Mouse (Mus musculus): ENCODE measurements around the gene Mxd4.
A peak's percentile ranks its signal among the peaks of the same experiment; 100 is the strongest.

The Mxd4 gene

GRCm38 (mm10) chr5:34195786-34196185, 8.3 kb upstream of the Mxd4 start:
- DNase-seq: no peak

DNA sequence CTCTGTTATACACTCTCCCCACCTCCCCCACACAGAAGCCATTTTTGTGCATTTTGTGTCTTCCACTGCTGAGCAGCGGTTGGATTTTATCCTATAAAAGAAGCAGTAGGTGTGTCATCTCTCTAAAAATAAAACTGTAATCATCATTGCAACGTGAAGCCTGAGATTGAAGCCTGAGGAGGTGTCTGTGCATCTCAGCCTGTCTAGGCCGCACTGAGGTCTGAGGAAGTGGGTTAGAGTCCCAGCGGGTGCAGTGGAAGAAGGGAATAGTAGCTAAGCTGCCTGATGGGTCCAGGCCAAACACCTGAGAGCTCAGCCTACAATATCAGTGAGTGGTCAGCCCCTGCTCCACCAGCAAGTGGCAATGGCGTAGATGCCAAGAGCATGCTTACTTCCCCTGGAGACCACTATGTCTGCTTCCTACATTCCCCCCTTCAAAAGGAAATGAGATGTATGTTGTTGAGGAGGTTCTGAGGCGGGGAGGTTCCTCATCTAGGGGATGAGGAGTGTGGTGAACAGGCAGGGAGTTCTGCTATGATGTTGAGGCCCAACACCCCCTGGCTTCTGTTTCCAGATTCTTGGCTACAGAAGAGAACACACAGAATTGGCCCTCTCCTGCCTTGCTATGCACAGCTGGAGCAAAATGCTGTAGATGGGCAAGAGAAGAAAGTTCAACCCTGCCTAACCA, 7.6 kb upstream of the Mxd4 start:
- DNase-seq: no peak

GRCm38 (mm10) chr5:34194426-34194825, 6.9 kb upstream of the Mxd4 start:
- DNase-seq: no peak

- DNase-seq: no peak
These were observed 4.3 kb upstream of the Mxd4 start for GRCm38 (mm10) chr5:34191843-34192242.

DNA sequence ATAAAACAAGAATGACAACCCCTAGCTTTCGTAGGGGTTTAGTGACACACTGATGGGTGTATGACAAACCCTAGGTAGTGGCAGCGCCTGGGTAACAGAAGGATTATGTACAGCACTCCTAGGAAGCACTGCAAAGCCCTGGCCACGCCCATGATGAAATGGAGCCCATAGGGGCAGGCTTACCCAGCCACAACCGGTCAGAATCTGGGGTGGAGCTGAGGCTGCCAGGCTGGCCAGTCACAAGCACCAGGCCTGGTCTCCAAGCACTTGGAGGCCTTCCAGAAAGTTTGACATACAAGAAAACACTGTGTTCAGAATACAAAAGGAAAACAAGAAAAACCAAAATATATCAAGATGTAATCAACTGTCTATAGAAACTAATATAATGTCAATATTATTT, 3.5 kb upstream of the Mxd4 start:
- no peak for DNase-seq

GRCm38 (mm10) chr5:34189521-34189920, 2.0 kb upstream of the Mxd4 start:
- no peak for DNase-seq

- DNase-seq: no peak
These were observed 1.3 kb upstream of the Mxd4 start for GRCm38 (mm10) chr5:34188856-34189255.

DNA sequence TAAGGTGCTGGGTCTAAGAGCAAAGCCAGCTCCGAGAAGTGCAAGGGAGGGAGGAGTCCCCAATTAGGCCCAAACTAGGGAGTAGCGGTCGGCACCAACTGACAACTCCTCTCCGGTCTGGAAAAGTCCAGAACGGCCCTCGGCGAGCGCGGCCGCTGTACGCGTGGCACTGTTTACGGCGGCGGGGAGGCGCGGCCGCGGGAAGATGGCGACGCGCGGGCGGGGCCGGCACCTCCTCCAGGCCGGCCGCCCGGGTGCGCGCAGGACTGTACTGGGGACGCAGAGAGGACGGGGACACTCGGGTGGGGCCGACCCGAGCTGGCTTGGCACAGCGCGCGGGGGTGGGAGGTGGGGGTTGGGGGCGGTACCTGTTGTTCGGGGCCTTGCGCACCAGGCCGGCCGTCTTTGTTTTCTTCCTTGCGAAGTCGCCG, 544 bp downstream of the Mxd4 start:
- peak; percentile 70 for DNase-seq

GRCm38 (mm10) chr5:34186391-34186790, 1.1 kb downstream of the Mxd4 start:
- no peak for DNase-seq

GRCm38 (mm10) chr5:34185791-34186190, 1.7 kb downstream of the Mxd4 start:
- DNase-seq: no peak

DNA sequence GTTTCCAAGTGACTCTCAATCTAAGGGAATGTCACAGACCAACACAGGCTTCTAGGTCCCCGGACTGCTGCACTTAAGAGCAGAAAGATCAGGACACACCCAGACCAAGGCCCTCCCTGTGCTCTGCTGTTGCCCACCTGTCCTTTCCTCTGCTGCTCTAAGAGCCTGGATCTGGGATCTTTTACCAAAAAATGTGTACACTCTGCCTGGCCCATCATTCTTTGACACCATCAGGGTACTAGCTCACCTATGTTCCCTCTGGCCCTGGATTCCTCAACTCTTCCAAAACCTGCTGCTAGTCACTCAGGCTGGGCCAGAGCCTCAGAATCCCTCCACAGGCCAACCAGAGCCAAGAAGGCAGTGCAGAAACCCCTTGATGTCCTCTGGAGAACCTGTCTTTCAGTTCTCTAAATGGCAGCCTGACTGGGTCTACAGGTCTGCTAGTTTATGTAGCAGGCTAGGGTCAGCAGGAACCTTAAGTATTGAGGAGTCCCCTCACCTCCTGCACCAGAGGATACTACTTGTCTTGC, 2.4 kb downstream of the Mxd4 start:
- DNase-seq: no peak

DNA sequence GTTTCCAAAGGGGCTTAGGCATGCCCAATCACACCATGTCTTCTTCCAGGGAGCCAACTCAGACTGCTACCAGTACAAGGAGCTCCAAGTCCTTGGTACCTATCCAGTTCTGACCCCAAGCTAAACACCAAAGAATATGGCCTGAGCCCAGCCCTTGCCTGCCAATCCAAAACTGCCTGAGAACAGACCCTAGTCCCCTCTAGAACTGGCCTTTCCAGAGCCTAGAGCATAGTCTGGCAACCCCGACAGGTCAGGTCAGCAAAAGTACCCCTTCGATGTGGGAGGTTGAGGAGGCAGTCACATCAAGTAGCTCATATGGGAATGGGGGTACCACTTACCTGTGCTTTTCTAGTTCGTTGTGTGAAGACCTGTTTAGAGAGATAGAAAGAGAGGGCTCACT, 3.5 kb downstream of the Mxd4 start:
- DNase-seq: no peak

DNA sequence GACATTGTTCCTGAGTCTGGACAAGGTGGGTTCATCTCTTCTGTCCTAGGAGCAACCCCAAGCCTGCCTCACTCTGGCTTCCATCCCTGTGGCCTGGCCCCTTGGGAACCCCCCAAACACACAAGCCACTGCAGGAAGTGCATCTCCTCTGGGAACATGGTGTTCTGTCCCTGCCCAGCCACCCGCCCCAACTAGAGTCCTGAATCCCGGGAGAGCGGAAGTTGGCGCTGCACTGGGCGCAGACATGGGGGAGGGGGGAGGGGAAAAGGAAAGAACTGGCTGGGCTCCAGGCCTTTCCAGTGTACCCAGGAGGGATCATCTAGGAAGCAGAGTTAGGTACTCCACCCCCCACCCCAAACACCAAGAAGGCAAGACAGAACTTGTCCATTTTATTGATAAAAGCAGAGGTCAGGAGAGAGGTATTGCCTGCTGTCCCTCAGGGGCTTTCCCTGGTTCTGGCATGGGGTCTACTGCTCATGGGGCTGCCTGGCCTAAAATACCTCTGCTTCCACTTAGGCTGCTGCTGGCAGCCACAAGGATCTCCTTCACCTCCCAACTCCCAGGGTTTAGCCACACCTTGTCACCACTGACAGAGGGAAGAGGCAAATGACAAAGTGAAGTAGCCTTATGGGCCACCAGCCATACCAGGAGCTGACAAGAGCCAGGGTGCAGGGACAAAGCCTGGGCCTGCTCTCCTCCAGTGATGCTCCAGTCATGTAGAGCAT, 4.2 kb downstream of the Mxd4 start:
- no peak for DNase-seq

DNA sequence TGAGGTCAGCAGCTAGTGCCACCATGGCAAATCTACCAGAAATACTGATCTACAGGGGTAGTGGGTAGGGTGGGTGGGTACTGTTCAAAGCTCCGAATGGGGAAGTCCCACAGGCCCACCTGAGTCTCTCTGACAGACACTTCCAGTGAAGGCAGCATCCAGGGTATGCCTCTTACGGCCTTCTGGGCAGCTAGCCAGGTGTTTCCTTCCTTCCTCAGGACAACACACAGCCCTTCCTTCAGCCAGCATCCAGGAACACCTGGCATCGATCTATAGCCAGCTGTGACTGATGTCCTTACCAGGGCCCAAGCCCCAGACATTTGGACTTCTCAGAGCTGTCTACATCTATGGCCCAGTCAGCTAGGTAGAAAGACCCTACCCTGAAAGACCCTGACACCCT, 5.0 kb downstream of the Mxd4 start:
- no peak for DNase-seq

DNA sequence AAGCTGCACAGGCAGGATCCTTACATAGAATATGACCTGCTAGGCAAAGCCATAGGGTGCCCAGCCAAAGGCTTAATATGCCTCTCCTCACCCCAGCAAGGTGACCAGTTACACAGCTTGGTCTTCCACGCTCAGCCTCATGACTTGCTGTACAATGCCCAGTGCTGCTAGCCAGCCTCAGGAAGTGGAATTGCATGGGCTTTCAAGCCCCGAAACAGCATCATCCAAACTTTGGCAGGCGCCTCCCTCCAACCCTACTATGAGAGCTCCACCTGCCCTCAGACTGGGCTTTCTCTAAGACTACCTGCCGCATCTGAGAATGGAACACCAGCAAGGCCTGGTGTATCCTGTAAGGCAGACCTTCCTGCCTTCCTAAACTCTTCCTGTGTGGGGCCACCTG, 9.7 kb downstream of the Mxd4 start:
- DNase-seq: no peak

DNA sequence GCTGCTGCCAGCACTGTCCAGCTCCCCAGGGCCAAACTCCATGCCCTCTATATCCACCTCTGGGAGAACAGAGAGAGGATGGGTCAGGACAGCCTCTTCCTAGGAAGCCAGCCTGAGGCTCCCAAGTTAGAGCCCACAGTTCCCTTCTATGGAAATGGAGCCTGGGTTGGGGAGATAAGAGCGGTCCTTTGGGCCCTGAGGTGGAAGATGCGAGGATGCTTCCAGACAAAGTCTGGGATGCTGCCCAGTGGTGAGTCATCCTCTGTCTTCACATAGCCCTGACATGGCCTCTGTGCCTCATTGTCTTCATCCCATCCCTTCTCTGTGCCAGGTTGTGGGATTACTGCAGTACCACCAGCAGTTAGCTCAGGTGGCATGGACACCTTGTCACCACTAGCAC, 10.4 kb downstream of the Mxd4 start:
- no peak for DNase-seq

GRCm38 (mm10) chr5:34176691-34177090, 10.8 kb downstream of the Mxd4 start:
- no peak for DNase-seq

DNA sequence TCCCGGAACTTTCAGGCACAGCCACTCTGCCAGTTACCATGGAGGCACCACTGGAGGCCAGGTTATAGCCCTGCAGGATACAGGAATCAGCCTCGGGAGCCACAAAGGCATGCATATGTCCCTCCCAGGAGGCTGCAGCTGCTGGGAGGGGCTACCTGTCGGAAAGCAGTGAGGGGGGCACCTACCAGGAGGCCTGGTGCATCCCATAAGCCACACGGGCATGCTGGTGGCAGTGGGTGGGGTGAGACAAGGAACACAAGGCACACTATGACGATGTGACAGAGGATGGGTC, 12.2 kb downstream of the Mxd4 start:
- no peak for DNase-seq

GRCm38 (mm10) chr5:34174550-34175402, 12.7 kb downstream of the Mxd4 start:
- no peak for DNase-seq

DNA sequence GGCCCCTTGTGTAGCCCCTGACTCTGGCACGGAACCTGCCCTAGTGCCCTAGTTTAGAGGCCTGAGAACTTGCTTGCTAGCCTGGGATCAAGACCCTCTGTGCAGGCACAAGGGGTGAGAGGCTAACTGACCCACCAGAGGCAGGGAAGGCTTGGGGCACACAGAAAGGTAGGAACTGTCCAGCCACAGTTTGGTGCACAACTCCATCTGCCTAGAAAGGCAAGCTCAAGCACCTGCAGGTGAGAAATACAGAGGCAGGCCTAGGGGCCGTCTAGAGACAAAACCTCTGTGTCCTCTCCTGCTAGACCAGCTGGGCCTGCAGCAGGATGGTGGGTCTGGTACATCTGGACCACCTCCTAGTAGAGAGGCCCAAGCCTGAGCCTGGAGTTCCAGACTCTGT, 13.5 kb downstream of the Mxd4 start:
- DNase-seq: no peak

GRCm38 (mm10) chr5:34170726-34171125, 16.8 kb downstream of the Mxd4 start:
- DNase-seq: no peak

GRCm38 (mm10) chr5:34169954-34170353, 17.6 kb downstream of the Mxd4 start:
- no peak for DNase-seq

Measured in embryo, embryonic 11 days (tissue).